Mouse (Mus musculus): Measurements from ENCODE around the gene Vil1. TPM values are rescaled to one million over a fixed set of nuclear protein-coding genes. Genes with fewer than 3 reads are reported as not detected.
A peak's percentile ranks its signal among the peaks of the same experiment; 100 is the strongest.

Gene Vil1
- 0.23 and 0.24 TPM in 2 replicates for polyA plus RNA-seq (2016; fragmentation: Nextera tagmentation; extraction: Ambion mirVana)

DNA sequence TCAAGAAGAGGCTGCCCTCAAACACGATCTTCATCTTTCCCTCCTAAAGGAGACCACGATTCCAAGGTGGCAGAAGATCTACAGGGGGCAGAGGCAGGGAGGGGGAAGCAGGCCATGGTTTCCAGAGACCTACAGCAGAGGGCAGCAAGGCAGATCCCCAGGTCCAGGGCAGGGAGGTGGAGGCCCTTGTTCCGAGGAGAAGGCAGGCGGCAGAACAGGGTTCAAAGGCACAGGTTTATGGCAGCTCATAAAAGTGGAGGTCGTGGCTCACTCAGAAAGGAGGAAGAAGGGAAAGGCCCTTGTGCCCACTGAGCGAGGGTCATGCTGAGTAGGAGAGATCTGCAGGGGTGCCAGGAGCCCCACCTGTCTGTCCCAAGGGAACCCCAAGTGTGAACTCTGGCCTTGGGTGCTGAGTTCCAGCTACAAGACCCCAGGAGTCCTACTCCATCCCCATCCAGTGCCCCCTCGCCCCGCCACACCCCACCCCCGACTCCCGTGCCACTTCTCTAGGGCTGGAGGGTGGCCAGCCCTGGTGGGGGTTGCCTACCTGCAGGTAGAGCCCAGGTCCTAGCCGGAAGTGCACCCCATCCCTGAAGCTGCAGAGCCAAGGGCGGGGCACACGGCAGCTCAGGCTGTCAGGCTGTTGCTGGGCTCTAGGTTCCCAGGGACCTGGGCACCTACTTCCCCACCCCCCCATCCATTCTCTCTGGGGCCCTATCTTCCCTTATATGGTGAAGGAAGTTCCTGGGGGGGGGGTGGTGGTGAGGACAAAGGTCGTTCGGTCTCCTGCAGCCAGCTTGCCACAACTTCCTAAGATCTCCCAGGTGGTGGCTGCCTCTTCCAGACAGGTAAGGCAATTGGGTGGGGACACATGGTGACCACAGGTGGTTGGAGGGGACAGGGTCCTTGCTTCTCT lies at the start of gene Vil1:
Gene Vil1, plus strand, starts transcription at position 788 of the 916 bp plus-strand sequence.
- Histone ChIP-seq H3K4me1 (no peaks in the 10 kb centered on the region), H3K27ac (no peak within 1 kb of the TSS), H3K9me3 (no peaks in the 10 kb centered on the region), H3K9ac (no peak within 1 kb of the TSS), H3K27me3 (no peaks in the 10 kb centered on the region), H3K36me3 (no peaks in the 10 kb centered on the region), H3K4me3 (no peak within 1 kb of the TSS), H3K4me2 (replicated peaks) (no peak within 1 kb of the TSS)
- no peak for ATAC-seq (ENCODE audit: insufficient number of reproducible peaks, insufficient read depth, low FRiP score, low TSS enrichment)
- 55% methylated on average over 15 of the region's 15 CpGs for WGBS

DNA sequence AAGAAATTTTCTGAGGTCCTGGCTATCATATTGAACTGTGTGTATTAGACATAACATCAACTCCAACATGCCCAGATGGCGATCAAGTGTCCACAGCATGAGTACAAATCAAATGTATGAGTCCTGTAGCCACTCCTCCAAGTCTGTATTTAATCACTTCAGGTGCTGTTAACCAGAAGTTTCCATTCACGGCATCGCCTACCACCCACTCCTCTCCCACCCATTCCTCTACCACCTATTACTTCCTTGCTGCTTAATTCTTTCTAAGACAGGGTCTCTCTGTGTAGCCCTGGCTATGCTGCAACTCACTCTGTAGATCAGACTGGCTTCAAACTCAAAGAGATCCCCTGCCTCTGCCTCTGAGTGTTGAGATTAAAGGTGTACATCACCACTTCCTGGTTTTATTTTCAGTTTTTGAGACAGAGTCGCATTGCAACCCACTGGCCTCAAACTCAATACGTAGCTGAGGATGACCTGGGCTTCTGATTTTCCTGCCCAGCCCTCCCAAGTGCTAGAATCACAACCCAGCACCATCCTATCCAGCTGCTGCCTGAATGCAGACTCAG lies 49.1 kb upstream of the Vil1 start:
- no peak overlapping the region for H3K9ac ChIP-seq
- no peak overlapping the region for H3K4me3 ChIP-seq
- 81% methylated on average over 5 of the region's 5 CpGs for WGBS
- no peak overlapping the region for H3K4me2 ChIP-seq (replicated peaks)
- H3K27me3 ChIP-seq, result no peaks in the 10 kb centered on the region
- peaks cover 5% of the 10 kb centered on the region; the same call in 1 of the 2 replicates for H3K4me1 ChIP-seq
- H3K36me3 ChIP-seq, result no peaks in the 10 kb centered on the region
- ATAC-seq (ENCODE audit: insufficient number of reproducible peaks, insufficient read depth, low FRiP score, low TSS enrichment), result no peak
- no peaks in the 10 kb centered on the region for H3K9me3 ChIP-seq
- no peak overlapping the region for H3K27ac ChIP-seq

DNA sequence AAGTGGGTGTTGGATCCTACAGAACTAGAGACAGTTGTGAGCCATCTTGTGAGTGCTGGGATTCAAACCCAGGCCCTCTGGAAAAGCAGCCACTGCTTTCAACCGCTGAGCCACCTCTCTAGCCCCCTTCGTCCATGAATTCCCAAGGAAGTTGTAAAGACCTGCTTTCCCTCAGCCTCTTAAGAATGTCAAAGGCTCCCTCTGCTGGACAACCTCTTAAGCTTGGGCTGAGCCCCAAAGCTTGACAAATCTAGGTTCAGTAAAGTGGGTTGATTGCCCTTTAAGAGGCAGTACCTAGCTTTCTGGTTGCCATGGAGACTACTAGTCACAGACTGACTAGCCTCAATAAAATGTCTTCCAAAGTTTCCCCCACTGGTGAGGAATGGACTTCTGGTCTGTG lies 47.4 kb upstream of the Vil1 start, which contains the start of gene Catip:
Gene Catip, plus strand, starts transcription at position 297 of the 400 bp plus-strand sequence.
- WGBS, result 2% methylated on average over 2 of the region's 2 CpGs
- H3K27ac ChIP-seq, result no peak within 1 kb of the TSS

DNA sequence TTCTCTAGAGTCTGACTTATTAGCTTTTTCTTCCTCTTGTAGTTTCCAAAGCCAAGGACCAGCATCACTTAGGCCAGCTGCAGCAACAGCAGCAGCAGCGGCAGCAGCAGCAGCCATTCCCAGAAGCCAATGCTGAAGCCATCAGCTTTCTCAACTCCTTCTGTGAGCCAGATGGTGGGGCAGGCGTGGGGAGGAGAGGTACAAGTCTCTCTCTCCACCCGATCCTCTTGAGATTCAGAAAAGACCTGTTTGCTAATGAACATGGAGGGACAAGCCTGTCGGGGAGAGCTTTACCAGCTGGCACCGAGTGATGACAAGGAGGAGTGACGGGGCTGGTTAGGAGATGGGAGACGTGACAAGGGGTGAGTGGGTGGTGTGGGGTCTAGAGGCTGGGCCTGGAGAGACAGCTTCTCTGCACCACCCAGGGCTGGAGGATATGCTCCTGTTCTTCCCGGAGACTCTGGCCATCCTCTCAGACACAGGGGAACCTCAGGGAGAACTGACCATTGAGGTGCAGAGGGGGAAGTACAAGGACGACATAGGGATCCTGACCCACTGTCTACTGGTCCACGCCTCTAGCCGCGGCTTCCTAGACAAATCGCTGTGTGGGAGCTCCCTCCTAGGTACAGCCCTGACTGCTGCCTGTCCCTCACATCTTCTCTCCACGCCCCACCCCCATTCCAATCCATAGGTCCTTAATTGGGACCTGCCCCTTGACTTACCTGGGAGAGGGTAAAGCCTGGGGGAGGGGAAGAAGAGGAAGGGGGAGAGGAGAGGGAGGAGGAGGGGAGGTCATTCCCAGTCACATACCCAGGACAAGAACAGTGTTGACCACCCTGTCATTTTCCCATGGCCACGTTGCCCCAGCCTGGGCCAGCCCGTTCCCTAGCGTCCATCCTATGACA lies 46.6 kb upstream of the Vil1 start:
- ATAC-seq (ENCODE audit: insufficient number of reproducible peaks, insufficient read depth, low FRiP score, low TSS enrichment), result peak; percentile 65
- no peaks in the 10 kb centered on the region for H3K36me3 ChIP-seq

More for the DNA sequence above, 47.4 kb upstream of the Vil1 start, which contains the start of gene Catip:
- no peaks in the 10 kb centered on the region for H3K36me3 ChIP-seq
- no peak within 1 kb of the TSS for H3K9ac ChIP-seq
- H3K4me2 ChIP-seq (replicated peaks), result no peak within 1 kb of the TSS
- ATAC-seq (ENCODE audit: insufficient number of reproducible peaks, insufficient read depth, low FRiP score, low TSS enrichment), result peak; percentile 53; the same call in 1 of the 2 replicates
- no peaks in the 10 kb centered on the region for H3K27me3 ChIP-seq
- no peaks in the 10 kb centered on the region for H3K9me3 ChIP-seq
- H3K4me3 ChIP-seq, result no peak within 1 kb of the TSS
- peaks cover 5% of the 10 kb centered on the region; the same call in 1 of the 2 replicates for H3K4me1 ChIP-seq

DNA sequence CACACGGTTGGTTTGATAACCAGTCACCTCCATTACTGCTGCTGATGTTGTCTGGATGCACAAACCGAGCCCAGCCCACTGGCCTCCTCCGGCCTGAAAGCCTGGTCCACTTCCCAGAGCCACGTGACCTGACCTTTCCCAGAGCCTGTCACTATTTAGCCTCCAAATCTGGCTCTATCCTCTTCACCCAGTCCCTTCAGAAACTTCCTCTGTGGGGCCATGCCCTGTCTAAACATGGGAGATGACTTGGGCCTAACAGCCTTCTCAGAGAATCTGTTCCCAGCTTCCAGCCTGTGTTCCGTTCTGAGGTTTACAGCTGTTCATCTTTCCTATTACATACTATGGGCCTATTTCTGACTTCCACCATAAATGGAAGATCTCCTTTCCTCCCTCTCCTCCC lies 45.7 kb upstream of the Vil1 start:
- no peak for ATAC-seq (ENCODE audit: insufficient number of reproducible peaks, insufficient read depth, low FRiP score, low TSS enrichment)
- H3K4me1 ChIP-seq, result peaks cover 5% of the 10 kb centered on the region; the same call in 1 of the 2 replicates
- no peaks in the 10 kb centered on the region for H3K9me3 ChIP-seq
- H3K4me2 ChIP-seq (replicated peaks), result no peak overlapping the region
- no peak overlapping the region for H3K27ac ChIP-seq
- WGBS, result 68% methylated on average over 5 of the region's 5 CpGs
- no peaks in the 10 kb centered on the region for H3K27me3 ChIP-seq
- no peak overlapping the region for H3K9ac ChIP-seq
- no peak overlapping the region for H3K4me3 ChIP-seq
- no peaks in the 10 kb centered on the region for H3K36me3 ChIP-seq

More for the DNA sequence above, 46.6 kb upstream of the Vil1 start:
- WGBS, result 61% methylated on average over 17 of the region's 17 CpGs
- Histone ChIP-seq H3K4me2 (replicated peaks) (no peak overlapping the region), H3K4me3 (no peak overlapping the region), H3K4me1 (peaks cover 5% of the 10 kb centered on the region; the same call in 1 of the 2 replicates), H3K27ac (no peak overlapping the region), H3K27me3 (no peaks in the 10 kb centered on the region), H3K9me3 (no peaks in the 10 kb centered on the region), H3K9ac (no peak overlapping the region)

DNA sequence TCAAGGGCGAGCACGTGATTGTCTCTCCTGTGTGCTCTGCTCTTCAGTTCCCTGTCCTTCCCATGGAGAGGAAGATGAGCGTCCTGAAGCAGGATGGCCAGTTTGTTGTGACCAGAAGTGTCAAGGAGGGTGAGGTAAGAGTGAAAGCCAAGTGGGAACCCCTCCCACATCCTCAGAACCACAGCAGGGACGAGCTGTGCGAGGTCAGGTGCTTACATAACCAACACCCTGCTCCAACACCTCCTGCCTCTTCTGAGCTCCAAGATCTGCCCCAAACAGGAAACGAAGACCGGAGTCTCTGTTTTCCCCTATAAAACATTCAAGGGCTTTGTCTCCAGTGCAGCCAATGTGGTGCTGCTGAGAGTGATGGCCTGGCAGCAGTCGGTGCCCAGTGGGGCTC lies 44.9 kb upstream of the Vil1 start:
- 77% methylated on average over 8 of the region's 8 CpGs for WGBS
- Histone ChIP-seq H3K4me2 (replicated peaks) (no peak overlapping the region), H3K4me3 (no peak overlapping the region), H3K9me3 (no peaks in the 10 kb centered on the region), H3K9ac (no peak overlapping the region), H3K36me3 (no peaks in the 10 kb centered on the region), H3K27me3 (no peaks in the 10 kb centered on the region), H3K4me1 (peaks cover 5% of the 10 kb centered on the region; the same call in 1 of the 2 replicates), H3K27ac (no peak overlapping the region)
- ATAC-seq (ENCODE audit: insufficient number of reproducible peaks, insufficient read depth, low FRiP score, low TSS enrichment), result no peak

DNA sequence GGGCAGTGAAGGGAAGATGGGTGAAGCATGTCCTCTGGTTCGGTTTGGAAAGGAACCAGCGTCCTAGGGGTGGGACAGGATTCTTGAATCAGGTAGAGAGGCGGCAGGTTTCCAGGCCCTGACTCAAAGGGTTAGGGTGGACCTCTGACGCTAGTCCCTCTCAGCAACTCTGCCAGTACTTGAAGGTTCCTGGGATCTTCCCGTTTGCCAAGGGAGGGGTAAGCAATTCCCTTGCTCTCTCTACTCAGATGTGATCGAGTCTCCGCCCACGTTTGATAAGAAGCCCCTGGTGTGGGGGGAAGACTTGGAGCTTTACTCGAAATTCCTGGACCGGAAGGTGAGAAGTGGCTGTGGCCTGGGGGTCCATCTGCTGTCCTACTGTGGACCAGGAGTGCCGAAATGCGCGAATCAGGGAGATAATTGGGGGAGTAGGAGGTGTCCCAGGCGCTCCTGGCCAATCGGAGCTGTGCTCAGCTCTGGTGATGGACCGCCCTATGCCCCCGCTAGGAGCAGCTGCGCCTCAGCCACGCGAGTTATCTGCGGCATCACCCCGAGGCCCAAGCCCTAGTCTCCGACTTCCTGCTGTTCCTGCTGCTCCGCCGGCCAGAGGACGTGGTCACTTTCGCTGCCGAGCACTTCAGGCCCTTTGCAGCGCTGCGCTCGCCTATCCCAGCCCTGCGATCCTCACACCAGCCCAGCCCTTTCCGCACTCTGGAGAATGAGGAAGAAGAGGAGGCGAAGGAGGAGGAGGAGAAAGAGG lies 41.1 kb upstream of the Vil1 start:
- peak overlapping the region; percentile 58 for H3K4me2 ChIP-seq (replicated peaks)
- no peak overlapping the region for H3K27ac ChIP-seq
- H3K9me3 ChIP-seq, result no peaks in the 10 kb centered on the region
- H3K27me3 ChIP-seq, result no peaks in the 10 kb centered on the region
- ATAC-seq (ENCODE audit: insufficient number of reproducible peaks, insufficient read depth, low FRiP score, low TSS enrichment), result no peak
- peak overlapping the region; percentile 49; the same call in 1 of the 2 replicates for H3K9ac ChIP-seq
- WGBS, result 17% methylated on average over 34 of the region's 34 CpGs
- H3K4me1 ChIP-seq, result no peaks in the 10 kb centered on the region
- H3K4me3 ChIP-seq, result peak overlapping the region; percentile 31
- H3K36me3 ChIP-seq, result no peaks in the 10 kb centered on the region

DNA sequence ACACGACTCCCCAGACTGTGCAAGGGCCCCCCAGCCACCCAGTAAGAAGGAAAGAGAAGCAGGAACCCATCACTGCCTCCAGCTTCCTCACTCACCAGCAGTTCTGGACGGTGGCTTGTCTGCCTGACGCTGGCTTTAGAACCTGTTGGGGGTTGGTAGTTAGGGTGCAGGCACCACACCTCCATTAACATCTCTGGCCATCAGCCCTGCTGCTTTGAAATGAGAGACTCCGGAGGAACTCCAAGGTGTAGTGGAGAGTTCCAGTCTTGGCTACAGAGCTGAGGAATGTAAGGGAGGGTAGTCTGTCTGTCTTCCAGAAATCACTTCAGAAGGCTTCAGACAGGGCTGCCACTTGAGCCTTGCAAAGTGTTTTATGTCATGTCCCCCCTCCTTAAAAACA lies 39.1 kb upstream of the Vil1 start:
- Histone ChIP-seq H3K9ac (no peak overlapping the region), H3K4me2 (replicated peaks) (no peak overlapping the region), H3K9me3 (no peaks in the 10 kb centered on the region), H3K4me3 (no peak overlapping the region), H3K4me1 (peaks cover 2% of the 10 kb centered on the region; the same call in 1 of the 2 replicates), H3K36me3 (no peaks in the 10 kb centered on the region), H3K27me3 (no peaks in the 10 kb centered on the region), H3K27ac (no peak overlapping the region)
- no peak for ATAC-seq (ENCODE audit: insufficient number of reproducible peaks, insufficient read depth, low FRiP score, low TSS enrichment)
- 51% methylated on average over 4 of the region's 4 CpGs for WGBS

DNA sequence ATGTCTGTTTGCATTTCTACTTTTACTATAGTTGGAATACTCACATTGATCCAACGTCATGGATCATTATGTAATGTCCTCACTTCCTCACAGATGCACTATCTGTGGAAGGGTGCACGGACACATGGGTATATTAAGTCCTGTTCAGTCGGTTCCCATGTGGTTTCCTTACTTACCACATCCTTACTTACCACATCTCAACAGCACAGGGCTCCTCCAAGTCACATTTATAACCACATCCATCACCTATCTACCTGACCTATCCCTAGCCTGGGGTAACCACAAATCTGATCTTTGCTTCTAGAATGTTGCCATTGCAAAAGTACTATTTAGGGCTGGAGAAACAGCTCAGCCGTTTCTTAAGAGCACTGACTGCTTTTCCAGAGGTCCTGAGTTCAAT lies 35.8 kb upstream of the Vil1 start:
- peaks cover 4% of the 10 kb centered on the region; the same call in 1 of the 2 replicates for H3K4me1 ChIP-seq
- no peak overlapping the region for H3K4me3 ChIP-seq
- no peaks in the 10 kb centered on the region for H3K27me3 ChIP-seq
- H3K36me3 ChIP-seq, result no peaks in the 10 kb centered on the region
- H3K9me3 ChIP-seq, result no peaks in the 10 kb centered on the region
- H3K27ac ChIP-seq, result no peak overlapping the region
- no peak for ATAC-seq (ENCODE audit: insufficient number of reproducible peaks, insufficient read depth, low FRiP score, low TSS enrichment)
- no peak overlapping the region for H3K9ac ChIP-seq
- WGBS, result 78% methylated on average over 4 of the region's 4 CpGs
- no peak overlapping the region for H3K4me2 ChIP-seq (replicated peaks)

DNA sequence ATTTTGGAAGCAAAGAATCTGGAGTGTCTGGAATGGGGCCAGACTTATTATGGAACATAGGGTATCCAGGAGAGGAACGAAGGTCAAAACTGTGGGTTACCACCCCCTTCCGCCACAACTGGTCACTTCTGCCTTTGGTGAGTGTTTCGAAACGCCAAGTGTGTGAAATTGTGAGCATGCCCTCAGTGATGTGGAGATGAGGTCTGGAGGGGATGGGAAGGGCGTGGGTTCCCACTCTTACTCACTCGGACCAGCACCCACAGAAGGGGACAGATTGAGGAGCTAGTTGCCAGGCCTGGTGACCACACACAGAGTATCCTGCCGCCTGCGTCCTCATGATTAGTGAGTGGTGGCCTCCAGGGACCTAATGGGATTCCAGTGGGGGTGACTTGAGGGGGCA lies 34.2 kb upstream of the Vil1 start, which contains the start of gene Slc11a1:
Gene Slc11a1, plus strand, starts transcription at position 216 of the 400 bp plus-strand sequence.
- no peak for ATAC-seq (ENCODE audit: insufficient number of reproducible peaks, insufficient read depth, low FRiP score, low TSS enrichment)
- Histone ChIP-seq H3K4me3 (no peak within 1 kb of the TSS), H3K9ac (no peak within 1 kb of the TSS), H3K4me1 (peaks cover 4% of the 10 kb centered on the region; the same call in 1 of the 2 replicates), H3K27me3 (no peaks in the 10 kb centered on the region), H3K36me3 (no peaks in the 10 kb centered on the region), H3K27ac (no peak within 1 kb of the TSS), H3K4me2 (replicated peaks) (no peak within 1 kb of the TSS), H3K9me3 (no peaks in the 10 kb centered on the region)
- WGBS, result 79% methylated on average over 8 of the region's 8 CpGs

Measured in embryonic facial prominence, embryonic 12.5 days (tissue).